Mouse (Mus musculus) layer of hippocampus, postnatal 10 days (tissue): ENCODE data around the gene Ctsw. TPM values are rescaled to one million over a fixed set of nuclear protein-coding genes. Genes with fewer than 3 reads are reported as not detected.

Experiments
- DNase-seq, 2 experiments: peaks; one replicate each; pipeline ENCODE4 v3.0.0; 2021; ENCODE audit warnings: low spot score in 2 of 2
- total RNA-seq, 2 experiments: library from RNA; stranded (reverse); gene quantifications; 2 replicates each; pipeline ENCODE4 v1.2.3; 2021

The Ctsw gene
- total RNA-seq, 2 experiments from 2014 or later = 2.6 to 2.9 TPM

DNA sequence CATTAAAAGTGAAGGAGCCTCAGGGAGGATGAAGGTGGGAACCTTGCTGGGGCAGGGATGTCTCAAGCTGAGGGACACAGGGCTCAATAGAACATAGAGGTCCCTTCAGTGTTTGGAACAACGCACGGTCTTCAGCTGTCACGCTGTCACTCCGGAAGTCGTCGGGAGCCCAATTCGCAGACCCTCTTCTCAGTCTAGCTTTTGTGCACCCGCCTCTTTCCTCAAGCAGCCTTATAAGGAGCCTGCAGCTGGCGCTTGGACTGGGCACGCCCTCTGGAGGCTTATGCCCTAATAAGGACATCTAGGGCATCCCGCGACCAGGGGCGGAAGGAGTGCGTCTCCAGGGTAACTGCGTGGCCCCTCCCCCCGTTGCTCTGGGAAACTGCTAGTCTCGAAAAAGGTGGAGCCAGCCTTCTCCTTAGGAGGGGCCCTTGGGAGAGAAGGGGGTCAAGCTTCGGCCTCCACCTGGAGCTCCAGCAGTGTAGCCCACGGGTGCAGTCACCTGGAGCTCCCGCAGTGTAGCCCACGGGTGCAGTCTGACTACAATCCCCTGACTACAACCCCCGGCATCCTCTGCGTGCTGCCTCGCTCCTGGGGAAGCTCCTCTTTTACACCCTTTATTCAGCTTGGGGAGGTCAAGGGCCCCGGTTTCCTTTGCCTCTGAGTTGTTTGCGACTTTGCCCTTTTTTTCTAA is 20.7 kb upstream of the Ctsw start:
- DNase-seq = peak; percentile 95 to 97

DNA sequence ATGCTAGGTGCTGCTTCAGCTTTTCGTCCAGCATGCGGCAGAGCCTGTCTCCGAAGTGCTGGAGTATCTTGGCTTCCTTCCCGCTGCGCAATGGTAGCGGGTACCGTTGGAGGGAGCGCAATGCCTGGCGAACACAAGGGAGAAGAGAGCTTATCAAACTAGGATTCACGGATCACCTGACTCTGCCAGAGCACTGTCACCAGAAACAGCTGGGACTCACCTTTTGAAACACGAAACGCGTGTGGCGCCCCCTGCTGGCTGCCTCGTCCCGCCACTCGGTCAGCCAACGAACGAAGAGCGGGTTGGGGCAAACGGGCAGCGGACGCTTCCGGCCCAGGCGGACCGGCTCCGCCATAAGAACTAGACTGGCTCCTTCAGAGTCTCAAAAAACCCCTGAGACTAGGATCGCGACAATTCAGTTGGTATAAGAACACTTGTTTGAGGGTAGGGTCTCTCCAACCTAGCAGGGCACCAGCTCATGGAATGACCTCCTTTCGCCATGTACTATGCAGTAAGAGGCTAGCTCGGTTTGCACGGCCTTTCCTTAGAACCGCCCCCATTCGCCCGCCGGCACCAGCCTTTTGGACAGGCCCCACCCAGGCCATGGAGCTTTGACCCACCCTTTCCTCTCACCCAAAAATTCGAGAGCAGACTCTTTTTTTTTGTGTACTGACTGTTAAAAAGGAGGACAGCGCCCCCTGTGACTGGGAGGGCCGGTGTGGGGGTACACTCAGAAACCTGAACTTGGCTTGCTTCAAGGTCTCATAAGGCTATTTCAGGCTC is 19.7 kb upstream of the Ctsw start, which contains the start of gene Mus81:
Mus81 (minus strand) TSS at position 635 of the 783 bp plus-strand sequence.
- peak; percentile 94 to 97 for DNase-seq

DNA sequence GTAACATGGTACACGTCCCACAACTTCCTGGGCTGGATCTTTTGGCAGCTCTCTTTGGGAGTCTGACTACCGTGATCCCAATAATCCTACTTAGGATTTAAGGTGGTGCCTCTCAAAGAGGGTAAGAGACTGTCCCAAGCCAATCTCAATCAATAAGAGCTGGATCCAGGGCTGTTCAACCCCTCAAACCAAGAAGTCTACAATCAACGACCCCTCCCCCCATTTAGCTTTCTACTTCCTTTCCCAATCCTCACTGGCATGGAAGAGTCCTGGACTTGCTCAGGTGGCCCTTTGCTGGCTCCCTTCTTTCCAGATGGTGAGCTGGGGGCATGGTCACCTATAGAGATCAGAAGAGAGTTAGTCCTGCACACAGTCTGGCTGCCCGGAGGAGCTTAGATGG is 18.5 kb upstream of the Ctsw start:
- no peak for DNase-seq

DNA sequence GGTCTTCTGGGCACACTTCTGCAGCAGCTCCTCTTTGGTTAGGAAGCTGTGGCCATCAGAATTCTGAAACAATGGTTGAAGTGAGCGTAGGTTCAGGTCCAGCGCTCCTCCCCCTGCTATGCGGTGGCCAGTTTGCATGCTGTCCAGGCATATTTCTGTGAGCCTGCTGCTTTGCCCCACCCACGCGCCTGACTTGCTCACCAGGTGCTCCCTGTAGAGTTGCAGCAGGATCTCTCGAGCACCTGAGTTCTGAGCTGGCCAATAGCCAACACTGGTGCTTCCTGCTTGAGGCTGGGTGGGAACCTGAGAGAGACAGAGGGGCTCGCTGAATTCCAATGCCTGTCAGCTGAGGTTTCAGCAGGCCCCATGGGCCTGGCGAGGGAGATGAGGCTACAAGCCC is 18.0 kb upstream of the Ctsw start:
- DNase-seq = no peak

DNA sequence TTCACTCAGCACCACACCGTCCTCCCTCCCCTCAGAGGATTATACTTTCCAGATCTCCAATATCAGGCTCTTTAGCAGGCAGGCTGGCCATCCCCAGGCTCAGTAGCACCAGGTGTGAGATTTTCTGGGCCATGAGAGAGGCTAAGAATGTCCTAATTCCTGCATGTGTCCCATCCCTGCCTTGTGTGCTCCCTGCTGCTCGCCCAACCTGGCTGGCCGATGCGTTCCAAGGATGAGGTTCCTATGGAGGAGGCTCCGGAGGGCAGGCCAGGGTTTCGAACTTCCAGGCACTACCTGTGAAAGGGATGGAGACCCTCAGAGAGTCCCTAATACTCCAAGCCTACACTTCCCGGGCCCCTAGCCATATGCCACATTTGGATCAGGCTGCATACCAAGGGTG is 17.5 kb upstream of the Ctsw start:
- DNase-seq = no peak

DNA sequence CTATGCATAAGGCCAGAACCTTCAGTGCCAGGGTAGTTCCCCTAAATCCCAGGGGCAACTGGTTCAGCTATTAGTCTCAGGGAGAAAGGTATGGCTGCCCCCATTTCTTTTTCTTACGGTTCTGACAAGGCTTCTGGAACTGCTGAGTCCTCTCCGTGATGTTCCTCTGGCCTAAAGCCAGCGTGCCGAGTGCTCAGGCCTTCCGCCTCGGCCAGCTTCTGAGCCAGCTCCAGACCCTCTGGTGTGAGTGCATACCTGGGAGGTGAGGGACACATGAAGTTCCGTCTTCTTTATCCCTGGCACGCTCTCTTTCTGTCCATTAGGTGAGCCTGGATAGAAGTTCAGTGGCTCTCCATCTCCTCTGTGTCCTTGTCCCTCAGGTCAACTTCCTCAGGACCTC is 17.1 kb upstream of the Ctsw start:
- no peak for DNase-seq

DNA sequence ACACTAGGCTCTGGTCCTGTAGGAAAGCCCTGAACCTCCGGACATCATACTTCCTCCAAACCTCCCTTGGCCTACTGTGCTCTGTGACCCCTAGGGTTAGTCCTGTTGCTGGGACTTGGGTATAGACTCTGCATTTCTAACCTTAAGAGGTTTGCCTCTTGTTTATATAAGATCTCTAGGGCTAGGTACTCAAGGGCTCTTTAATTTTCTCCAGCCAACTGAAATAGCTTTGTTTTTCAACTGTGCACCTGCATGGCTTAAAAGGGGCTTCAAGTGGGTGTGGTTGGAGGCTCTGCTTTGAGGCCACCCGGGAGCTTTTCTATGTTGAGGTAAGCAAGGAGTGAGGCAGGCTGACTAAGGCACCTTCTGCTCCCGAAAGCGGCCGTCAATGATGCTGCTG is 16.2 kb upstream of the Ctsw start:
- DNase-seq = no peak

DNA sequence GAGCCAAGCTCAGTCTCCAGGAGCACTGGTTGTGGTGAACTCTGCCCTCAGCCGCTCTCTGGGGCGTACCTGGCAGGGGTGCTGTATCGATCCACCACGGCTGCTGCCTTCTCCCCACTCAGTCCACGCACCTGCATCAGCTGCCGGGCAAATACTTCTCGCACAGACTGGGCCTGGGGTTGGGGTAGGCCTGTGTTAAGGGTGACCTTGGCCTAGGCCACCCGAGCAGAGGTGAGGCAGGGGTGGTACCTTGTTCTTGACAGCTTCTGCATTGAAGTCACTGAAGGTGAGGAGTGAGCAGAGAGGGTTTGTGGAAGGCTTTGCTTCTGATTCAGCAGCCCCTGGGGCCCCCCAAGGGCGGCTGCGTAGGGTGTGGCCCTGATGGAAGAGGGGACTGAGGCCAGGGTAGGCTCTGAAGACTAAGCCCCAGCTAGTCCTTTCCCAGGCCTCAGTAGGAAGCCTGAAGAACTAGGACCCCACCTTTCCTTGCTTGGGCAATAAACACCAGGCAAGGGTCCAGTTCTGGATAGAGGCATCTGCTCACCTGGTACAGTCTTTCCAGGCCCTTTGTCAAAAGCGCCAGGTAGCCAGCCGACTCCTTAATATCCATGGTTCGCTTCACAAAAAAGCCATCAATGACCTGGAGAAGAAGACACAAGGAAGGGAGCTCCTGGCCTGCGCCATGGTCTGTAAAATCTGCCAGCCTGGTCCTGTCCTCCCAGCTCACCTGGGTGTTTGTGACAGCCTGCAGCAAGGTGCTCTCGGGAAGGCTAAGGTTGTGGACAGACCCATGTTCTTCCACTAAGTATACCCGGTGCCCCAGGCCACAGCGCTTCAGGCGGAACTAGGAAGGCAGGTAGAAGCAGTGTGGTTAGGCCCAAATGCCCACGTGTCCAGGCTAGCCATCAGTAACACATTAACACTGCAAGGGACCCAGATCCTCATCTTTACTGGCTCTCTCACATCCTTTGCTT is 15.4 kb upstream of the Ctsw start:
- no peak for DNase-seq

DNA sequence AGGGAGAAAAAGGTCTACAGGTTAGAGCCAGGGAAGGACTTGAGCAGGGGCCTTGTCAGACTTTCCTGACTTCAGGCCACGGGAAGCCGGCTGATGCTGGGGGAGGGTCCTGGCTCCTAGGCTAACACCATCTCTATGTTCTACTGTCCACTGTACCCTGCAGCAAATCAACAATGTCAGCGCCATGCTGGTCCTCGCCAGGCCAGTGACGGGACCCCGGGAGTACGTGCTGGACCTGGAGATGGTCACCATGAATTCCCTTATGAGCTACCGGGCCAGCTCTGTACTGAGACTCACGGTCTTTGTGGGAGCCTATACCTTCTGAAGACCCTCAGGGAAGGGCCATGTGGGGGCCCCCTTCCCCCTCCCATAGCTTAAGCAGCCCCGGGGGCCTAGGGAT is 13.1 kb upstream of the Ctsw start:
- DNase-seq = no peak

DNA sequence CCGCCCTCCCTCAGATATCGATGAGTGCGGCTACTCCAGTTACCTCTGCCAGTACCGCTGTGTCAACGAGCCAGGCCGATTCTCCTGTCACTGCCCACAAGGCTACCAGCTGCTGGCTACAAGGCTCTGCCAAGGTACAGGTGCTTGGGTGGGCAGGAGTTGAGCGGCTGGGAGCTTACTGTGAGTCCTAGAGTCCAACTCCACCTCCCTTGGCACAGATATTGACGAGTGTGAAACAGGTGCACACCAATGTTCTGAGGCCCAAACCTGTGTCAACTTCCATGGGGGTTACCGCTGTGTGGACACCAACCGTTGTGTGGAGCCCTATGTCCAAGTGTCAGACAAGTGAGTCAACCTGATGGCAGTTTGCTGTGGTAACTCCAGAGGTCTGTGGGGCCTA is 11.7 kb upstream of the Ctsw start:
- no peak for DNase-seq

DNA sequence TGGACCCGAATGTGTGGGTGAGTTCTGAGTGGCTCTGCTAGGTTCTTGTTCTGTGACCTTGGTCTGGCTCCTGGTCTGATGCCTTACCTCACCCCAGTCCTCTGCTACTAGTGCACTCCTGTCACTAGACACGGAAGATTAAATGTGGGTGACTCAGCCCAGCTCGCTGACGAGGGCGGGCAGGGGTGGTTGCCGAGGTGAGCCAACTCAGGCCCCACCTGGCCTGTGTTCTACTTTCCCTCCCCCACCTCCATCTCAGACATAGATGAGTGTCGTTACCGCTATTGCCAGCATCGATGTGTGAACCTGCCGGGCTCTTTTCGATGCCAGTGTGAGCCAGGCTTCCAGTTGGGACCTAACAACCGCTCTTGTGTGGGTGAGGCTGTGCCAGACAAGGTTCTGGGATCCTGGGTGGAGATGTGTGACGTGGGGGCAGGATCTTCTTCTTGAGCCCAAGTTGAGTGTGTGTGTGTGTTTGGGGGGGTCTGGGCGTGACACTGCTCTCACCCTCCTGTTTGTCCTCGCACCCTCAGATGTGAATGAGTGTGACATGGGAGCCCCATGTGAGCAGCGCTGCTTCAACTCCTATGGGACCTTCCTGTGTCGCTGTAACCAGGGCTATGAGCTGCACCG is 9.5 kb upstream of the Ctsw start:
- no peak for DNase-seq

DNA sequence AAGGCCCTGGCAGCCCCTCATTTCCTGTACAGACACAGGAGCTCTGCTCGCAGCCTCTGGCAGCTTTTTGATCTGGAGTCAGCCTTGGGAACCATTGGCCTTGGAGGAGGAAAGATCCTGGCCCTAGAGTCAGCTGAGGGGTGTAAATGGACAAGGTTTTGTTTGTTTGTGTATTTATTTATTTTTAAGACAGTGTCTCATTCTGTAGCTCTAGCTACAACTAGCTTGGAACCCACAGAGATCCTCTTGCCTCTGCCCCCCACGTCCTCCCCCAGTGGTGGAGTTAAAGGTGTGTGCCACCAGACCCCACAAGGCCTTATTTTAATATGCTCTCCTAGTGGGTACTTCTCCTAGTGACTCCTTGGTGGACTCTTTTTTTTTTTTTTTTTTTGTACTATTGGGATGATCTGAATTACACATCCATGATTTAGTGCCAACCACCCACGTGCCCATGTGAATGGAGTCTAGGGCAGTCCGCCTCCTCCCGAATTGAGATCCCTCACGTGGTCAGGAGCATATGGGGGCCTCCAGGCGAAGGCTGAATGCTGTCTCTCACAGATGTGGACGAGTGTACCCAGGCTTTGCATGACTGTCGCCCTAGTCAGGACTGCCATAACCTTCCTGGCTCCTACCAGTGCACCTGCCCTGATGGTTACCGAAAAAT is 8.8 kb upstream of the Ctsw start:
- DNase-seq = no peak

DNA sequence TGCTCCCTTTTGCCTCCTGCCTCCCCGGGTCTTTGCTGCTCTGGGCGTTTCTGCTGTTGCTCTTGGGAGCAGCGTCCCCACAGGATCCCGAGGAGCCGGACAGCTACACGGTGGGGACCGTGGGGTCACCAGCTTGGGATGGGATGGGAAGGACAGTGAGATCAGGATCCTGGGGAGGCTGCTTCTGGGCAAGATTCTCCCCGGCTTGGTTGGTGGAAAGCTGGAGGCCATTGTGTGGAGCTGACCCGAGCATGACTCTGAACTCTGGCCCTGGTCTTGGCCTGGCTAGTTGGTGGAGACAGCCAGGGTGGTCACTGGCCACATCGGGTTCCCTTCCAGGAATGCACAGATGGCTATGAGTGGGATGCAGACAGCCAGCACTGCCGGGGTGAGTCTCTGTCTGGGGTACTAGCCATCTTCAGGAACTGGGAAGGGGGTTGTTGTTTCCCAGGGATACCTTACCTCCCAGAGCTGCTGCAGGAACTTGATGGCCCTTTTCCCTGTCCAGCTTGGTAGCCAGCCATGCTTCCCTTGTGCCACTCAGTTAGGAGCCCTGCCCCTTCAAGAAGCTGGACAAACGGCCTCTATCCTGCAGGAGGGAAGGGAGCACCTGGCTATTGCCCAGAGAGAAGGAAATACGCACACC is 6.9 kb upstream of the Ctsw start:
- DNase-seq = peak in 1 of 2 experiments; percentile 37

DNA sequence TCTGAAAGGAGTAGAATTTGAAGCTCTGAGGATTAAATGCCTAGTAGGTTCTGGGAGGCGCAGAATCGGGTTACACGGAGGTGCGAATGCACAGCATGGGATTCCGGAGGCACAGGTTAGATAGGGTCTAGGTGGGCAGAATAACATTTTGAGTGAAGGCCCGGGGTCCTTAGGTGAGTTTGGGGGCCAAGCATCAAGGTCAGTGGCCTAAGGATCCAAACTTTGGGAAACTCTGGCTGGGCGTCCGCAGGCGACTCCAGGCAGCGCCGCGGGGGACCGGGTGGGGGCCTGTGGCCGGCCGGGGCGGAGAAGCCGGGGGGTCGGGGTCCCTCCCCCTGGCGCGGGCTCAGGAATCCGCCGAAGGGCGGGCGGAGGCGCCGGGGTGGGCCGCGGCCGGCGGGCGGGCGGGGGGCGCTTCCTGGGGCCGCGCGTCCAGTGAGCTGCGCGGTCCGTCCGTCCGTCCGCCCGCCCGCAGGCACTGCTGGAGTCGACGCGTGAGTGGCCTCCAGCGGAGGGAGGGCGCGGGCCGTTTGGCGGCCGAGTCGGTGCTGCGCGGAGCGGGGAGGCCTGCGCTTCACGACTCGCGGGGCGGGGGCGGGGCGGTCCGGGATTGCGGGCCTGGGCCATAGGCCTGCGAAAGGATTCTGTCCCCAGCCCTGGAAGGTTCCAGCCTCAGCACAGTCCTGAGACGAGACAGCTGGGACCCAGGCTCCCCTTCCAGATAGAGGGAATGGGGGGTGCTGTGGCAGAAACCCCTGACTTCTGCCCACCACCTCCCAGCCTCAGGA is 6.2 kb upstream of the Ctsw start:
- peak in 1 of 2 experiments; percentile 55 for DNase-seq

DNA sequence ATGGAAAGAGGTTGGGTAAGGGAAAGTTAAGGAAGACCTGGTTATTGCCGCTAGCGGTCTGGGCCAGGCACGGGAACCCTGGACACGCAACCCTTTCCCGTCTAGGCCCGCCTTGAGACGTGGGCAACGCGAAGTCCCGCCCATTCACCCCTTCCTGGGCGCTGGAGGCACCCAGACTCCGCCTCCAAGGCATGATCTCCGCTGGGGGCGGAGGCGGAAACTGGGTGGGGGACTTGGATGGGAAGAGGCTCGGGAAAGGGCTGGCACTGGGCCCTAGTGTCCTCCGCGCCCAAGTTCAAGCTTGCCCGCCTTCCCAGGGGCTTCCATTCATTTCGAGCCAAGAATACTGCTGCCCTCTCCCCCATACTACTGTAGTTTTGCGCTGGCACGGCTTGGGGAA is 5.4 kb upstream of the Ctsw start, which contains the start of gene Efemp2:
Efemp2 (plus strand) TSS at position 235 of the 400 bp plus-strand sequence.
- peak; percentile 57 to 77 for DNase-seq

DNA sequence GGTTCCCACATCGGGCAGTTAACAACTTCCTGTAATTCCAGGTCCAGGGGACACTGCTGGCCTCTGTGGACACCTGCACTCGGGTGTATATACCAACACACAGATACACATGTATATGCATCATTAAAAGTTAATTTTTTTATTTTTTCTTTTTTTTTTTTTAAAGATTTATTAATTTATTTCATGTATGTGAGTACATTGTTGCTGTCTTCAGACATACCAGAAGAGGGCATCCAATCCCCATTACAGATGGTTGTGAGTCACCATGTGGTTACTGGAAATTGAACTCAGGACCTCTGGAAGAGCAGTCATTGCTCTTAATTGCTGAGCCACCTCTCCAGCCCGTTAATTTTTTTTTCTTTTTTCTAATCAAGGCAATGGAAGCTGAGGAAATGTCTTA is 4.5 kb upstream of the Ctsw start:
- no peak for DNase-seq

DNA sequence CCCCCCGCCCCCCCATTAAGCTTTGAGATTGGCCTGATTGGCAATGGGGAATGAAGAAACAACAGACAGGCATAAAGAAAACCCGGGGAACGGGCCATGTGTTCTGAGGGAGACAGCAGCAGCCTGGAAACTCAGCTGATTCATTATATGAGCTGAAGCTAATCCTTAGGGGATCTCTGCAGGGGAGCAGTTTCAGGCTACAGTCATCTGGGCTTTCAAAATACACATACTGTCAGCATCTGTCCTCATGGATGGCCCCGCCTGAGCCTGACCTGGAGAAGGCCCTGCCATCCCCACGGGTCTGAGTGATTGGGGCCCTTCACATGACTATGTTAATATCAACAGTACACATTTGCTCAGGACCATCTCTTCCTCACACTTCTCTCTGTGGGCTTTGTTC is 3.5 kb upstream of the Ctsw start:
- DNase-seq = no peak

DNA sequence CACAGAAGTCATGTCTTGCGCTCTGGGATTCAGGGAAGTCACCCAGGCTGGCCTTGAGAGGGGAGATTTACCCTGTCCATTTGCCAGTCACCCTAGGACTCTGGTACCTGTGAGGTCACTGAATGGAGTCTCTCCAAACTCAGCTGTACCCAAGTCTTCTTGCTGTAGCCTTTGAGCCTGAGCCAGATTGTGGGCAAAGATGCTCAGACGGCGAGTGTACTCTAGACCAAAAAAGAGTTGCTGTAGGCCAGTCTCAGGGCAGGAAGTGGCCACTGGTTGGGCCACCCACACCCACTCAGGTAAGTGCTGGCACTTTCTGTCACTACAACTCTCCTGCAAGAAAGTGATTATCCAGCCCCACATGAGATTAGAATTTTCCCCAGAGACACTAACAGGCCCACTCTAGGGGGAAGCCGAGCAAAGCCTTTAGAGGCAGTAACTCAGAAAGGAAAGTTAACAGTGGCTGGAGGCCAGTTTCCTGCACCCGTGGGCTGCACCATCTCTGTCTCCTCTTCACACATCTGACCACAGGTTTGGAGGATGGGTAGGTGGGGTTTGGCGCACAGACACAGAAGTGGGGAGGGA is 1.3 kb downstream of the Ctsw start:
- no peak for DNase-seq

DNA sequence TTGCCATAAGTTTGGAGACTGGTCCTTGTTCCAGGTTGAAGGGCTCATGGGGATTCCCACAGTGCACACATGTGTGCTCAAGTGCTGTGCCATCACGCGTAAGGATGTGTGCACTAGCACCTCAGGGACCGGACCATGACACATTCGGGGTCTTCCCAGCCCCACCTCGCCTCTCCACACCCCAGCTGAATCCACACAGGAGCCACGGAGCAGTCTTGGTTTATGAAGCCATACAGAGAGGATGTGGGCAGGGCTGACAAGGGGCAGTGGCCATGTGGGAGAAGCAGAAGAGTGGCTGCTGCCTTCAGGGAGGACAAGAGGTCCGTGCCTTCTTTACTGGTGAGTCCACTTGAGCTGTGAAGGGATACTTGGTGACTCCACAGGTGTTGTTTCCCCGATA is 3.3 kb downstream of the Ctsw start:
- DNase-seq = no peak
